Mouse (Mus musculus) hindlimb bud, embryonic 11.5 days (tissue): Measurements from ENCODE around the gene March9.
"Not testable (repeated sequence)": the region's sequence is repeated elsewhere in the genome, so short reads cannot be mapped to it uniquely, and the experiment has no call there.

Experiments
- DNase-seq: peaks from one replicate; pipeline ENCODE4 v3.0.0-alpha.2; 2012; ENCODE audit warnings: low read depth, low spot score; ENCODE audit errors: extremely low spot score

March9 gene

DNA sequence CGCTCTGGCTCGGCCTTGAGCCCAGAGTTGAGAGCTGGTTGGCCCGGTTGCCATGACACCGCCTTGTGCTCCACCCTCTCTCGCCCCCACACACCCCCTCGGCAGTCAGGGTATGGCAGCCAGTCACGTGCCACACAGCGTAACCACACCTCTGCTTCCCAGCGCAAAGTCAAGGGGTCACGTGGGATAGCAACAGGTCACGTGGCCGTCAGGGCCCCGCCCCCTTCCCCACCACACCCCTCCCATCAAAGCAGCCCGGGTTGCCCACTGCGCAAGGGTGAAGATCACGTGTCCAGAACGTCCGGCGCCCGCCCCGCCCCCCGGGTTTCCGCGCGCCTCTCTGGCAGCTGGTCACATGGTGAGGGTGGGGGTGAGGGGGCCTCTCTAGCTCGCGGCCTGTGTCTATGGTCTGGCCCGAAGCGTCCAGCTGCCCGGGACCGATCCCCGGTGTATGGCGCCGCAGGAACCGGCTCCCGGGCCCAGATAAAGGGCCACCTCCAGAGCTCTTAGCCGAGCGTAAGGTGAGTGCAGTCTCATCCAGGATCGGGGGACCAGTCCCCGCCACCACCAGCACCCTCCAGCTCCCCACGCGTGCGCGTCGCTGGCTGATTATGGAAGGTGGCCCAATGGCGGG is 3.4 kb upstream of the March9 start, which contains the start of gene Cdk4:
TSS of gene Cdk4 (plus strand) at position 296 of the 634 bp plus-strand sequence.
- DNase-seq, result peak; percentile 95

DNA sequence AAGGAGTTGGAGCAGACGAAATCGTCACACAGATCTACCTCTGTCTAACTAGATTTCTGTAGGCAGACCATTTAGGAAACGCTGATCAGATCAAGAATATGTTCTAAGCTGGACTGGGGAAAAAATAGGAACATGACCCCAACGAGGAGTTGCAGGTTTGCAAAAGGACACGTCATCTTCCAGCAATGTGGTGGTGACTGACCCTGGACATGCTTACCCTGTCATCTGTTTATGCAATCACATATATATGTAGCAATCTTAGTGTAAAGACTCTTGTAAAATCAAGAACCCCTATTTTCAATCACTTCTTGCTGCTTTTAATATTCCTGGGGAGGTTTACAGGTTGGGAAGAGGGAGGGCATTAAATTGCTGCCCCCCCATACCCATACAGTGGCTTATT is 2.5 kb upstream of the March9 start:
- DNase-seq, result no peak

DNA sequence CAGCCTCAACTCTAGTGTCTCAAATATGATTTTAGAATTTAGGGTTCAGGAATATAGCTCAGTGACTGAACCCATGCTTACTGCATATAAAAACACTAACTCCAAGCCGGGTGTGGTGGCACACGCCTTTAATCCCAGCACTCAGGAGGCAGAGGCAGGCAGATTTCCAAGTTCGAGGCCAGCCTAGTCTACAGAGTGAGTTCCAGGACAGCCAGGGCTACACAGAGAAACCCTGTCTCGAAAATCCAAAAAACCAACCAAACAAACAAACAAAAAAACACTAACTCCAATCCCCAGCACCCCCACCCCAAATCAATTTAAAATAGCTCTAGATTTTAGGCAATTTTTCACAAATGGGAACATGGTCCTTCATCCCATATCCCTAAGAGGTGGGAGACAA is 2.1 kb upstream of the March9 start:
- not testable (repeated sequence) for DNase-seq

DNA sequence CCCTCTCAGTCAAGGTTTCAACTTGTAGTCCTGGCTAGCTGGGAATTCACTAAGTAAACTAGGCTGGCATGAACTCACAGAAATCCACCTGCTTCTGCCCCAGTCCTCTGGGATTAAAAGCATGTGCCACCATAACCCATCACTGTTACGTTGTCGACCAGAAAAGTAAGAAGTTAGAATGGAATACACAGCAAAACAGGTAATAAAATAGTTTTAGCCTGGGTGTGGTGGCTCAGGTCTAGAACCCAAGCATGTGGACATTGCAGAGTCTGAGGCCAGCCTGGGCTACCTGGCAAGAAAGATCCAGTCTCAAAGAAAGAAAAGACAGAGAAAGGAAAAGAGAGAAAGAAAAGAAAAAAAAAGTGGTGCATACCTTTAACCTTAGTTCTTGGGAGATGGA is 1.5 kb upstream of the March9 start:
- DNase-seq, result no peak

DNA sequence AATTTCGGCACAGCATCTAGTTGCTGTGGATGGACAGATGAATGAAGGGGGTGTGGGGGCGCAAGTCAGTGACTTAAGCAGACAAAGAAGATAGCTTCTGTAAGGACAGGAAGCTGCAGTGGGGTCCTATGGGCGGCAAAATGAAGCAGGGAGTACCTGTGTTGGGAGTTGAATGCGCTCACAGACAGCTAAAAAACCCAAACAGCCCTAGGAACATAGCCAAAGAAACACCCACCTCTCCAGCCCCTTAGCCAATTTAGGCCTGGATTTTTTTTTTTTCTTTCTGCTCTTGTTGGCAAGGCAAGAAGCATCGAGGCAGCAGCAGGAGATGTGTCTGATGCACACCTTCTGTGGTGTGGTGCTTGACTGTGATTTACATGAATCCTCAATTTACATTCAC is 1.1 kb upstream of the March9 start:
- no peak for DNase-seq

DNA sequence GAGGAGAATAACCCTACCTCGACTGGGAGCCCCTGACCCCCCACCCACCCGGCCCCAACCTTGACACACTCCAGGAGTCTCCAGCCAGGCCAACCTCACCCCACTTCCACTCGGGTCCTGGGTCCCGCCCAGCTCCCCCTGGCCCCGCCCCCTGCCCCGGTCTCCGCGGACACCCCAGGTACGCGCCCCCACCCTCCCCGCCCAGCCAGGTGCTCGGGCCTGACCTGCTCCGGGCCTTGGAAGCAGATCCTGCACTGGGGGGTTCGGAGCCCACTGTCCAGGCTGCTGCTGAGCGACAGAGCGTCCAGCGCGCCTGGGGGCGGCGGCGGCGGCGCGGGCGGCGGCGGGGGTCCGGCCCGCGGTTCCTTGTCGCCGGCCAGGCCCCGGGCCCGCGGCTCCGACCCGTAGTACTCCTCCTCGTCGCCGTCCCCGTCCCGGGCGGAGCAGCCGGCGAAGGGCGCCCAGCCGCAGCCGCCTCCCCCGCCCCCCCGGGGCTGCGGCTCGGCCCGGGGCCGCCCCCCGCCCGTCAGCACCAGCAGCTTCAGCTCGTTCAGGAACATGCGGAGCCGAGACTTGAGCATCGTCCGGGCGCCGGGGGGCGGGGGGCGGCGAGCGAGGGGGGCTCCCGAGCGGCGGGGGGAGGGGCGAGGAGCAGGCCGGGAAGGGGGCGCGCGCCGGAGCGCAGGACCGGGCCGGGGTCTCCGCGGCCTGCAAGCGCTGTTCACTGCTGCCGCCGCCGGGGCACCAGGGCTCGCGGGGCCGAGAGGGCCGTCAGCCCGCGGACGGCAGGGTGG is 613 bp downstream of the March9 start:
- no peak for DNase-seq

DNA sequence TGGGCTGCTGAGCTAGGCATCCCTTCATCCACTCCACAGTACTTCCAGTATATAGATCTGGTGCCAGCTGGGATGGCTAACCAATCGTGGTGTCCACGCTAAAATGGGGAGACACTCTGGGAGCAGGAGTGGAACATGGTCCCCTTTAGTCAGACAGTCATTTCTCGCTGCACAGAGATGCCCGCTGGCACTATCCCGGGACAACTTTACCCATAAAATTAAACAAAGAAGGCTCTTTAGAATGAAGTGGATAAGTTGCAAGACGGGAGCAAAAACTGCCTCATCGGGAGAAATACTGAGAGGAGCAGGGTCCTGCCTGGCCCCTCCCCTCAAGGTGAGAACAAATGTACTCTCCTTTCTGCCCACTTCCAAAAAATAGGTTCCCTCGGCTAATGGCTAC is 1.3 kb downstream of the March9 start:
- DNase-seq, result no peak

DNA sequence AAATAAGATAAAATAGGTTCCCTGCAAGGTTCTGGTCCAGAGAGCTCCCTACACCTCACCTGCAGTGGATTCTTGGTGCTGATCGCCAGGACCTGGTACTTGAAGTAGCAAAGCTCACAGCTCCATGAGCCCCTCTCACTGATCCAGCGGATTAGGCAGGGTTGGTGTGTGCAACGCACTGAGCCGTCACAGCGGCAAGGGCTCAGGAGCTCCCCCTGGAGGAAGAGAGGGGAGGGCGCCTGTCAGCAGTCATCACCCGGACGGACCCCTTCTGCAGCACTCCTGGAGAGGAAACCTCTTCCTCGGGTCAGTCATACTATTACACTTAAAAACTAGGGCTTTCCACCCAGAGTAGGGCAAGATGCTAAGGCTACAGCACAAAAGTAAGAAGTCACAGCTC is 1.8 kb downstream of the March9 start:
- no peak for DNase-seq

DNA sequence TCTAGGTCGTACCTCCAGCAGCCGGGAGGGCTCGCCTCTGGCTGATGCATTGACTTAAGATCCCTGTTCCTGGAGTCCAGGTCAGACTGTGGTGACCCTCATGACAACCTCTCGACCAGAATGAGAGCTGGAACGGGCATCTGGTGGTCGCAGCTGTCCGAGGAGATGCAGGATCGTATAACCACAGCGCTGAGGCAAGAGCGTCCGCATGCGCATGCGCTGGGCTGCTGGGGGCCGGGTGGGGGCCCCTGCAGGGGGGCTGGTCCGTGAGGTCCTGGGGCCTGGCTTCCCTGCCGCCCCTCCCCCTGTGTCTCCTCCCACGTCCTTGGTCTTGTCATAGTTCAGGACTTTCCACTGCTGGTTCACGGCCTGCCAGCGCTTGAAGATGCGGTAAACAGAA is 3.5 kb downstream of the March9 start:
- DNase-seq, result no peak

DNA sequence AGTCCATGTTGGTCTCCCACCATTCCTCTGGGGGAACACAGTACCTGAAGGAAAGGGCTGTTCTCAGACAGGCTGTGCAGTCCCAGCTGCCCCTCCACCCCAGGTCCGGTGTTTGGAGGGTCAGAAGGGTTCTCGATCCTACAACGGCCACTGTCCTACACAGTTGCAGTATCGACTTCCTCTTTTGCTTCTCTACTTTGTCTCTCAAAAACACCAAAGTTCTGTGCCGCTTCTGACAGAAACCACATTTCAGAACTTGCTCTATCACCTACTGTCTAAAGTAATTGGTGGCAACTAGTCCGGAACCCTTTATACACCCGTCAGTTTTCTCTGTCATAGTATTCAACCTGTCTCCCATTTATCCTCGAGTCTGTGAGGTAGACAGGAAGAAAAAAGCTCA is 4.6 kb downstream of the March9 start:
- DNase-seq, result no peak

DNA sequence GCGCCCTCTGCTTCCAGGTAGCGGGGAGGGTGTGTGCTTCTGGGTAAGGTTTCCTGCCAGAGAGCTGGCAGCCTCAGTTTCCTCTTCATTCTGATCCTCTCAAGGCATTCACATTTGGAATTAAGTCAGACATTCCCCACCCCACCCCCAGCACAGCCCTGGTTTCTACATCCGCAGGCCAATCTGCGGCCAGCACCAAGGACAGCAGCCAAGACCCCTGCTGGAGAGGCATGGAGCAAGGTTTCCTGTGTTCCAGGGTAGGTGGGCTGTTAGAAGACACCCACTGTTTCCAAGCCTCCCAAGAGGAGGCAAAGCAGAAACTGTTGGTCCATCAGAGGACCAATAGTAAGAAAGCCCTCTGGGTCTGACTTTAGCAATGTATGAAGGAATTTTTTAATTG is 5.3 kb downstream of the March9 start:
- no peak for DNase-seq

DNA sequence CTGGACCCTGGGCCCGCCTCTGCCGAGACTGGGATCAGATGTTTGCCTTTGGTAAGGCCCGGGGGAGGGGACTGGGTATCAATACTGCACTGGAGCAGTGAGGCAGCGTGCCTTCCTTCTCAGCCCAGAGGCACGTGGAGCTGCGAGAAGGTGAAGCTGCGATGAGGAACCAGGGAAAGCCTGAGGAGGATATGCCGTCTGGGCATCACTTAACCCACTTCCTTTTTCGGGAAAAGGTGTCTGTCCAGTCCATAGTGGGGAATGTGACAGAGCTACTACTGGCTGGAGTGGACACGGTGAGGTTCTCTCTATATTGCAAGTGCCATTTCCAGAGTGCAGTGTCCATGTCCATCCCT is 9.9 kb downstream of the March9 start:
- no peak for DNase-seq

DNA sequence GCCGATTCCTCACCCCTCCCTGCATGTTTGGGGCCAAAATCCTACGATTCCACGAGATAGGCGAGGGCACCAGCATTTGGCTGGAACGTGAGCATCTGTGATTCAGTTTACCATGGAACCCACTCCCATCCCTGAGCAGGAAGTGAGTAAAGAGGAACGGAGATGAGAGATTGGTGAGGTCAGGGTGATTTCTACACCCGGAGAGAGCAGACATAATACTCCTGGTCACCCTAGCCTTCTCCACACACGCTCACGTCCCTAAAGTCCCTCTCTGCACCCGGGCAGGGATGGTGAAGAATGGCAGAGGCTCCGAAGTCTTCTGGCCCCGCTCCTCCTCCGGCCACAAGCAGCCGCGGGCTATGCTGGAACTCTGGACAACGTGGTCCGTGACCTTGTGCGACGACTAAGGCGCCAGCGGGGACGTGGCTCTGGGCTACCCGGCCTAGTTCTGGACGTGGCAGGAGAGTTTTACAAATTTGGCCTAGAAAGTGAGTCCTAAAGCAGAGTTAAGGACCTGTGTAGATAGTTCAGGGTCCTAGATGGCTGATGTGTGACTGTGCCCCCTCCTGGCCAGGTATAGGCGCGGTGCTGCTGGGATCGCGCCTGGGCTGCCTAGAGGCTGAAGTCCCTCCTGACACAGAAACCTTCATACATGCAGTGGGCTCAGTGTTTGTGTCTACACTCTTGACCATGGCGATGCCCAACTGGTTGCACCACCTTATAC is 10.4 kb downstream of the March9 start:
- DNase-seq, result no peak

DNA sequence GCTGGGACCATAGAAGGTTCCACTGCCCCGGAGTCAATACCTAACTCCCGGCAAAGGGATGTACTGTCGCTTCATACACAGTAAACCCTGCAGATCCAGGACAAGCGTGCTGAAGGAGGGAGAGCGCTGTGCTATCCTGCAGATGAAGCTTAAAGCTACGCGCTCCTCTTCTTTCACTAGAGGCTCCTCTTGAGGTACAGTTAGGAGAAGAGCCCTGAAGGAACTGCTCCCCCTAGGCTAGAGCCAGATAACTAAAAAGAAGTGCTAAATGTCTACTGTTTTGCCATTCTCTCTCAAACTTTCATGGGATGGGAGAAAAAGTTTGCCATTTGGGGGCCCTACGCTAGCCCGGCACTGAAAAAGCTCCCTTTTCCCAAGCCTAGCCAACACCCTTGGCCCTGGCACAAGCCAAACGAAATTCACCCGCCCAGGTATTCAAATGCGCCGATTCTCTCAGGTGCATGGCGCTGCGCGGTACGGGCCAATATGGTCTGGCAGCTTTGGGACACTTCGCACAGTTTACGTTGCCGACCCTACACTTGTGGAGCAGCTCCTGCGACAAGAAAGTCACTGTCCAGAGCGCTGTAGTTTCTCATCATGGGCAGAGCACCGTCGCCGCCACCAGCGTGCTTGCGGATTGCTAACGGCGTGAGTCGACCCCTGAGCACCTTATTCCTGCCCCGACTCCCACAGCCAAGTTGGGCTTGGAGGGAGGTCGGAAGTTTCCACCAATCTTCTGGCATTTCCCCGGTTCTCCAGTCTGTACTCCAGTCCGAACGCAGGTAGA is 11.2 kb downstream of the March9 start:
- DNase-seq, result no peak

DNA sequence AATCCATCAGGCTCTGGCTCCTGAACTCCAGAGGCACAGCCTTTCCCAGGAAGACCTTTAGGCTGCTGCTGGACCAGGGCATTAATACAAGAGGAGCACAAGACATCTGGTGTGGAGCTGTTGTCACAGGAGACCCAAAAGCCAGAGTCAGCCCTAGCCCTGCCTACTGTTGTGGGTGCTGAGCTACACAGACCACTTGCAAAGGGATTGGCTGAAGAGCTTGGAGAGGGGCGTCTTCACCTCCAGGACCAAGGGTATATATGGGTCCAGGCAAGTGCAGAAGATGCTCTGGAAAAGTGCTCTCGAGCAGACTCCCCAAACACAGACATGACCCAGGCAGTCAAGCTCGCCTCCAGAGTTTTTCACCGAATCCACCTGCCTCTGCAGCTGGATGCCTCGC is 12.0 kb downstream of the March9 start, which contains the start of gene Cyp27b1:
TSS of gene Cyp27b1 (plus strand) at position 297 of the 400 bp plus-strand sequence.
- DNase-seq, result no peak

DNA sequence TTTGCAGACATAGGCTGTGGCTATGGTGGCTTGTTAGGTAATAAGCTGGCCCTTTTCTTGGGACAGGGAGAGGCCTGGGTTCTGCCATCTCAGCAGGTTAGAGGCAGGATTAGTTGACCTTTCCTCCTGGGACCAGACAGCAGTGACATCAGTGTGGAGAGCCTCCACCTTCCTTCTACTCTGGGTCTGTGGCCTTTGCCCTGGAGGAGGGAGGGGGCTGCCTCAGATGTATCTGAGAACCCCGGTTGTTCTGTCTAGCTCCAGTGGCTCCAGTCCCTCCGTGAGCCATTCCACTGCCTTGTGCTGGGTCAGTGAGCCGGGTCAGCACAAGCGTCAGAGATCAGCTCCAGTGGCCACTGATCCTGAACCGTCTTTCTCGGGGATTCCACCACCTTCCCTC is 16.8 kb downstream of the March9 start:
- no peak for DNase-seq

DNA sequence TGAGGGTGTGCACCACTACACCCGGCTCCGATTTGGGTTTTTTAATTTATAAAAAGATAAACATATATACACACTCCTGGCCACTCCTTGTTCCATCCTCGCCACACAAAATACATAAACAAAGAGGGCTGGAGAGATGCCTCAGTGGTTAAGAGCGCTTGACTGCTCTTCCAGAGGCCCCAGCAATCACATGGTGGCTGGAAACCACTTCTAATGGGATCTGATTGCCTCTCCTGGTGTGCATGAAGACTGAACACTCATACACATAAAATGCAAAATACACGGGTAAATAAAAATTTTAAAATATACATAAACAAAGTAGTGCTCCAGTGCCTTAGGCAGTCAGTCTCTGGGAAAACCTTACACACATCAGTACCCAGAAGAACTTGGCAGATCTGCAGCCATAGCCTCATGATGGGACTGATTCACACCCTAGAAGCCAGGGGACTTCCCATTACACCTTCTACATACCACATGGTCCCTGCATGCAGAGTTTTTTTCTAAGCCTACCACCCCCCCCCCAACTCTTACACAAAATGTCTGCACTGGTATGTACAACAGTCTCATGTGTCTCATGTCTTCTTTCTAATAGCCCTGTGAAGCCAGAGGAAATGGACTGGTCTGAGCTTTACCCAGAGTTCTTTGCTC is 17.4 kb downstream of the March9 start:
- no peak for DNase-seq

DNA sequence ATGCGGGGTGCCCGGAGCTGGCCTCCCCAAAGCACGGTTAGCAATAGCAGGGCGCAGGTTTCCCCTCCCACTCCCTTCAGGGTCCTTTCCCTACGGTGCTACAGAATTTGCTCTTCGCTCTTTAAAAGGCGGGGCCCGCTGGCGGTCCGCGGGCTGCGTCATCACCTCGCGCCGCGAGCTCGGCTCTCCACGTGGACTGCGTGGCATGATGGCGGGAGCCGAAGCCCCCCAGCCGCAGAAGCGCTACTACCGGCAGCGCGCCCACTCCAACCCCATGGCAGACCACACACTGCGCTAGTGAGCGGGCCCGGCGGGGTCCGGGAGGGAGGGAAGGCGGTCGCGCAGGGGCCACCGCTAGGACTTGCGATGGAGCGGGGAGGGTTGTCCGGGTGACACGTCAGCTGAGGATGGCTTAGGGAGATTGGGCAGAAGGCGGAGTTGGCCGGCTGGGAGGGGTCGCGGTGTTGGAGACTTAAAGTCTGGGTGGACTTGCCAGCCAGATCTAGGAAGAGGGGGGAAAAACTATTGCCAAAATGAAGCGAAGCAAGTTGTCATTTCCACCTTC is 18.1 kb downstream of the March9 start:
- DNase-seq, result peak; percentile 70

DNA sequence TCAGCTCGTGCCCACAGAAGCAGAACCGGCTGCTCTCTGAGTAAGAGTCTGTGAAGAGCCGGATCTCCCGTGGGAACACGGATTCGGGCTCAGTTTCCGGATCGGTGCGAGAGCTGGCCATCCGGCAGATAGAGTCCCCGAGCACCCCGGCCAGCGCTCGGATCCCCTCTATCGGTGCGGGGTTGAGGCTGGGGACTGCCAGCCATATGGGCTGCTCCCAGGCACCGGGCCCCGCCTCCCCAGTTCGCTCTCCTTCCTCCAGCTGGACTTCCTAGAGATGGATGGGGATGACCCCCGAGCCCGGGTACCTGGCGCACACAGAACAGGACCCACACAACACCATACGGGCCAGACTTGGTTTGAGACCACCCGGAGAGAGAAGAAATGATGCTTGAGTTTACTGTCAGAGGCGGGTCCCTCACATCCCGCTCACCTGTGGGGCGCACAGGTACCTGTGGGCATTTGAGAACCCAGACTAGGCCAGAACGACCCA is 18.7 kb downstream of the March9 start, which contains the start of the genes Mettl1 and Eef1akmt3:
TSS of gene Mettl1 (plus strand) at position 141 of the 493 bp plus-strand sequence.
TSS of gene Eef1akmt3 (minus strand) at position 240 of the 493 bp plus-strand sequence.
- no peak for DNase-seq
